Mouse (Mus musculus): ENCODE measurements around the gene Caskin1. TPM values are rescaled to one million over a fixed set of nuclear protein-coding genes. Genes with fewer than 3 reads are reported as not detected.
"Not testable (repeated sequence)": the region's sequence is repeated elsewhere in the genome, so short reads cannot be mapped to it uniquely, and the experiment has no call there.

The Caskin1 gene
- polyA plus RNA-seq, 1 experiment from 2014 or later = 0.33 TPM

GRCm38 (mm10) chr17:24446590-24446989 is 41.8 kb upstream of the Caskin1 start:
- no peak overlapping the region for H3K27ac ChIP-seq (ENCODE audit: low read length)
- H3K9ac ChIP-seq (replicated peaks; ENCODE audit: low read depth) = no peak overlapping the region
- H3K36me3 ChIP-seq (ENCODE audit: insufficient read depth, low read length) = peaks cover 38% of the 10 kb centered on the region
- H3K9me3 ChIP-seq (ENCODE audit: low read length) = no peaks in the 10 kb centered on the region
- H3K4me2 ChIP-seq (replicated peaks; ENCODE audit: low read depth, low read length) = no peak overlapping the region
- no peaks in the 10 kb centered on the region for H3K27me3 ChIP-seq (replicated peaks; ENCODE audit: insufficient read depth, low read length)
- WGBS = 93% methylated on average over 8 of the region's 8 CpGs
- no peaks in the 10 kb centered on the region for H3K4me1 ChIP-seq (ENCODE audit: insufficient read depth, low read depth, low read length)
- ATAC-seq (no peak), DNase-seq (ENCODE audit: low spot score) (no peak)
- TF ChIP-seq CTCF (IDR thresholded peaks at IDR 0.05) = no peak
- TF ChIP-seq EP300 (IDR thresholded peaks at IDR 0.05) = no peak
- H3K4me3 ChIP-seq (ENCODE audit: low read depth, low read length) = no peak overlapping the region

DNA sequence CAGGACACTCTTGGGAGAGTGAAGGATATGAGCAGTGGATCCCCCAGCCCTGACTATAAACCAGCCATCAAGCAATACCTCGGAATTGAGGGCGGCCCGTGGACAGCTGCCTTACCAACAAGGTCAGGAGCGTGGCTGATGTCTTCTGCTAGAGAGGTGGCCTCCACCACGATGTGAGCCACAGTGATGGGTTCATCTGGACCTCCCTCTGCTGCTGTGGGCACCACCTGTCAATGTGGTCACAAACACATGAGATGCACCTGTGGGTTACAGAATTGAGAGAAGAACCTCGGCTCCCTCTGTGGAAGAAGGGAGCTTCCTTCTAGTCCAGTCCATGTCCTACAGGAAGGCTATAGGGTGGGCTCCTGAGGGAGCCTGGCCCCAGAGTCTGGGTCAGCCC is 38.9 kb upstream of the Caskin1 start:
- Histone ChIP-seq H3K4me3 (ENCODE audit: low read depth, low read length) (no peak overlapping the region), H3K27me3 (replicated peaks; ENCODE audit: insufficient read depth, low read length) (no peaks in the 10 kb centered on the region), H3K36me3 (ENCODE audit: insufficient read depth, low read length) (peaks cover 30% of the 10 kb centered on the region), H3K9ac (replicated peaks; ENCODE audit: low read depth) (no peak overlapping the region), H3K27ac (ENCODE audit: low read length) (no peak overlapping the region), H3K9me3 (ENCODE audit: low read length) (no peaks in the 10 kb centered on the region), H3K4me2 (replicated peaks; ENCODE audit: low read depth, low read length) (no peak overlapping the region), H3K4me1 (ENCODE audit: insufficient read depth, low read depth, low read length) (no peaks in the 10 kb centered on the region)
- ATAC-seq (no peak), DNase-seq (ENCODE audit: low spot score) (no peak)
- WGBS = 95% methylated on average over 6 of the region's 6 CpGs
- TF ChIP-seq CTCF (IDR thresholded peaks at IDR 0.05) (no peak), EP300 (IDR thresholded peaks at IDR 0.05) (no peak)

DNA sequence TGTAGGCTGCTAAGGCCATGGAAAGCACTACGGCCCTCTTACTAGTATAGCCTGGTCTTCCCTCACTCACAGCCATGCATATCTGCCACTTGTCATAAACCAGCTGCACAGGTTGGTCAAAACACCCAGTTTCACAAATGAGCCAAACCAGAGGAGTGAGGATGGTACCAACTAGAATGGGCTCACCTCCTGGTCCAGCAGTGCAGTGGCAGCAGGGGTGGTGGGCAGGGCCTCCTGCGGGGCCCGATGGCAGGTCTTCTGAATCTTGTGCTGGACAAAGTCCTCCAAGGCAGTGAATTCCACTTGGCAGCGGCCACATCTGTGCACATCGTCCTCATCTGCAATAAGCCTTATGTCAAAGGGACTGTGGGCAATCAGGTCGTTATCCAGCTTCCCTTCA is 37.2 kb upstream of the Caskin1 start:
- no peak overlapping the region for H3K4me3 ChIP-seq (ENCODE audit: low read depth, low read length)
- no peak for ATAC-seq
- peaks cover 15% of the 10 kb centered on the region; the same call in 1 of the 2 replicates for H3K36me3 ChIP-seq (ENCODE audit: insufficient read depth, low read length)
- H3K4me2 ChIP-seq (replicated peaks; ENCODE audit: low read depth, low read length) = no peak overlapping the region
- H3K4me1 ChIP-seq (ENCODE audit: insufficient read depth, low read depth, low read length) = no peaks in the 10 kb centered on the region
- TF ChIP-seq EP300 (IDR thresholded peaks at IDR 0.05) = no peak
- TF ChIP-seq CTCF (IDR thresholded peaks at IDR 0.05) = no peak
- H3K27ac ChIP-seq (ENCODE audit: low read length) = no peak overlapping the region
- DNase-seq (ENCODE audit: low spot score) = no peak
- H3K27me3 ChIP-seq (replicated peaks; ENCODE audit: insufficient read depth, low read length) = no peaks in the 10 kb centered on the region
- H3K9me3 ChIP-seq (ENCODE audit: low read length) = no peaks in the 10 kb centered on the region
- WGBS = 97% methylated on average over 6 of the region's 6 CpGs
- H3K9ac ChIP-seq (replicated peaks; ENCODE audit: low read depth) = no peak overlapping the region

DNA sequence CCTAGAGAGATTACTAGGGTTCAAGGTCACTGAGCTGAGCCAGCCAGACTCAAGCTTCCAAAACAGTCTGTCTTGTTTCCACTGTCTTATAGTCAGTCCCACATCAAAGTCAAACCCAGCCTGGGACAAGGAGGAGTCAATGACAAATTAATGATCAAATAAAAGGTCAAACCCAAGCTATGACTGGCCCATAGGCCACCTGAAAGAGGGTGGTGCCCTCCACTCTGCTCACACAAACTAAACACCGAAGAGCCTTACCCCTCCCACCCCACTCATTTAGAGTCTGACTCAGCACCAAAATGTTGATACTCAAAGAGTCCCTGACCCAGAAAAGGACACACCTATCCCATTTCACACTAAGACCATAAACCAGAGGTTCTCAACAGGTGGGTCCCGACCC is 35.0 kb upstream of the Caskin1 start:
- H3K36me3 ChIP-seq (ENCODE audit: insufficient read depth, low read length) = 0 out of 2 replicates have a peak, but pooled peaks cover 9% of the 10 kb centered on the region
- no peaks in the 10 kb centered on the region for H3K4me1 ChIP-seq (ENCODE audit: insufficient read depth, low read depth, low read length)
- ATAC-seq (no peak), DNase-seq (ENCODE audit: low spot score) (peak; percentile 27)
- no peak for TF ChIP-seq CTCF (IDR thresholded peaks at IDR 0.05)
- TF ChIP-seq EP300 (IDR thresholded peaks at IDR 0.05) = no peak
- H3K4me3 ChIP-seq (ENCODE audit: low read depth, low read length) = no peak overlapping the region
- no peak overlapping the region for H3K4me2 ChIP-seq (replicated peaks; ENCODE audit: low read depth, low read length)
- no peaks in the 10 kb centered on the region for H3K9me3 ChIP-seq (ENCODE audit: low read length)
- no peak overlapping the region for H3K9ac ChIP-seq (replicated peaks; ENCODE audit: low read depth)
- H3K27me3 ChIP-seq (replicated peaks; ENCODE audit: insufficient read depth, low read length) = no peaks in the 10 kb centered on the region
- 70% methylated on average over 2 of the region's 2 CpGs for WGBS
- H3K27ac ChIP-seq (ENCODE audit: low read length) = no peak overlapping the region

DNA sequence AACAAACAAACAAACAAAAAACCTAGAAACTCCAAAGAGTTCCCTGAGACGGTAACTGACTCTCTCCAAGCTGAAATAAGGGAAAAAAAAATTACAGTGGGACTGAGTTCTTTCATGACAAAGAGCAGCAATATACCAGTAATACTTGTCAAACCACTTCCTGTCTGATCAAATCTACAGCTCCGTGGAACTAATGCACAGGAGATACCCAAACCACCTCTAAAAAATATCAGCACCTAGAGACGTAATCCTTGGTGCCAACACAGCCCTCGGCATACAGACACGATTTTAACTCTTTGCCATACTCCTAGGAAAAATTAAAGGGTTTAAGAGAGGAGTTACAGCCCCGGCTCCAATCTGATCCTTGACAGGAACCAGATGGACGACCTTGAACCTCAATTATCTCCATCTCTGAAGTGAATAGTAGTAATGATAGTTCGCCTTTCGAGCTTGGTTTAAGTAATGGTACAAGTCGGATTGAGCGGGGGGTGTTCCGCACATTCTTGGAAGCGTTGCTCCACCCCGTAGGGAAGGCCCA is 34.1 kb upstream of the Caskin1 start:
- DNase-seq (ENCODE audit: low spot score) (peak; percentile 53), ATAC-seq (no peak)

GRCm38 (mm10) chr17:24454756-24455522 is 33.5 kb upstream of the Caskin1 start:
- Histone ChIP-seq H3K4me1 (ENCODE audit: insufficient read depth, low read depth, low read length) (no peaks in the 10 kb centered on the region), H3K9me3 (ENCODE audit: low read length) (no peaks in the 10 kb centered on the region), H3K36me3 (ENCODE audit: insufficient read depth, low read length) (no peaks in the 10 kb centered on the region), H3K27me3 (replicated peaks; ENCODE audit: insufficient read depth, low read length) (no peaks in the 10 kb centered on the region), H3K4me3 (ENCODE audit: low read depth, low read length) (peak overlapping the region; percentile 83), H3K4me2 (replicated peaks; ENCODE audit: low read depth, low read length) (peak overlapping the region; percentile 64), H3K27ac (ENCODE audit: low read length) (peak overlapping the region; percentile 96), H3K9ac (replicated peaks; ENCODE audit: low read depth) (peak overlapping the region; percentile 83)
- TF ChIP-seq EP300 (IDR thresholded peaks at IDR 0.05) (no peak), CTCF (IDR thresholded peaks at IDR 0.05) (peak; percentile 43)
- 3% methylated on average over 64 of the region's 67 CpGs for WGBS
- DNase-seq (ENCODE audit: low spot score) (peak; percentile 100), ATAC-seq (peak; percentile 93)

More for the DNA sequence above, 34.1 kb upstream of the Caskin1 start:
- Histone ChIP-seq H3K4me1 (ENCODE audit: insufficient read depth, low read depth, low read length) (no peaks in the 10 kb centered on the region), H3K9me3 (ENCODE audit: low read length) (no peaks in the 10 kb centered on the region), H3K9ac (replicated peaks; ENCODE audit: low read depth) (peak overlapping the region; percentile 83), H3K36me3 (ENCODE audit: insufficient read depth, low read length) (0 out of 2 replicates have a peak, but pooled peaks cover under 1% of the 10 kb centered on the region), H3K27me3 (replicated peaks; ENCODE audit: insufficient read depth, low read length) (no peaks in the 10 kb centered on the region), H3K4me2 (replicated peaks; ENCODE audit: low read depth, low read length) (peak overlapping the region; percentile 64), H3K4me3 (ENCODE audit: low read depth, low read length) (peak overlapping the region; percentile 83), H3K27ac (ENCODE audit: low read length) (peak overlapping the region; percentile 96)
- WGBS = under 1% methylated on average over 14 of the region's 14 CpGs
- TF ChIP-seq EP300 (IDR thresholded peaks at IDR 0.05) (no peak), CTCF (IDR thresholded peaks at IDR 0.05) (no peak)

GRCm38 (mm10) chr17:24455523-24456206 is 32.7 kb upstream of the Caskin1 start:
- H3K36me3 ChIP-seq (ENCODE audit: insufficient read depth, low read length); H3K4me3 ChIP-seq (ENCODE audit: low read depth, low read length); H3K27ac ChIP-seq (ENCODE audit: low read length); H3K9me3 ChIP-seq (ENCODE audit: low read length); H3K27me3 ChIP-seq (replicated peaks; ENCODE audit: insufficient read depth, low read length); H3K4me1 ChIP-seq (ENCODE audit: insufficient read depth, low read depth, low read length); DNase-seq (ENCODE audit: low spot score); H3K9ac ChIP-seq (replicated peaks; ENCODE audit: low read depth): not testable (repeated sequence)
- WGBS = 49% methylated on average over 10 of the region's 10 CpGs
- ATAC-seq = peak; percentile 8
- peak overlapping the region; percentile 64; the same call in 1 of the 2 replicates for H3K4me2 ChIP-seq (replicated peaks; ENCODE audit: low read depth, low read length)

All from lung, postnatal 0 days (tissue).